Mouse (Mus musculus): ENCODE results near the gene Lrp6. TPM values are rescaled to one million over a fixed set of nuclear protein-coding genes. Genes with fewer than 3 reads are reported as not detected.

Lrp6 gene
- 14.6 and 17.9 TPM in 2 replicates for polyA plus RNA-seq (2015; fragmentation: Nextera tagmentation; extraction: Ambion mirVana)

DNA sequence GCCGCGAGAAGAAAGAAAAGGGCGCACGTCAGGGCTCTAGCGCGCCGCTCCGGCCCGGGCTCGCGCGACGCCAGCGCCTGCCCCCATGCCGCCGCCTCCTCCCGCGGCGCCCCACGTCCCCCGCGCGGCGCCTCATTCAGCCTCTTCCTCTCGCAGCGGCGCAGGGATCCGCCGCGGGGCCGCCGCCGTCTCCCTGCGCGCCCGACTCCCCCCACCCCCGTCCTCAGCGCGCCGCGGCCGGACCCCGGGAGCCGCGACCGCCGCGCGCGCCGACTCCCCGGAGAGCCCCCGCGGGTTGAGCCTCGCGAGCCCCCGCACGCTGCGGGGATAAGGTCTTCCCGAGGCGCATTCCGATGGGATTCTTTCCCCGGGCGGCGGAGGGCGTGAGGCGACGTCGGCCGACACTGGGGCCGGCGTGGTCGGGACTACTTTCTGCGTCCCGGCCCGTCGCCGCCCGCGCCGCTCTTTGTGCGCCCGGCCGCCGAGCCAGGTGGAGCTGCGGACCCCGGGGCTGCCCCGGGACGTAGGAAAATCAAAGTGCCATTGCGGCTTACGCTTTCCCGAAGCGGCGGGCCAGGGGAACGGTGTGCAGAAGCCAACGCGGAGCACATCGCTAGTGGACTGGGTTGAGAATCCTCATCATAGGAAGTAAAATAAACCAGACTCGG, at the start of gene Lrp6:
Lrp6 (minus strand) TSS at position 148 of the 668 bp plus-strand sequence.
- peak within 1 kb of the TSS; percentile 87 for H3K4me3 ChIP-seq (replicated peaks)
- peaks cover 25% of the 10 kb centered on the region for H3K4me1 ChIP-seq
- H3K4me2 ChIP-seq, result peak within 1 kb of the TSS; percentile 78
- H3K9ac ChIP-seq (replicated peaks), result peak within 1 kb of the TSS; percentile 97
- peak within 1 kb of the TSS; percentile 100 for H3K27ac ChIP-seq (replicated peaks)
- under 1% methylated on average over 86 of the region's 99 CpGs for WGBS
- peak; percentile 93 for ATAC-seq (ENCODE audit: low FRiP score)
- no peaks in the 10 kb centered on the region for H3K9me3 ChIP-seq (replicated peaks)
- no peaks in the 10 kb centered on the region for H3K27me3 ChIP-seq (replicated peaks)
- no peaks in the 10 kb centered on the region for H3K36me3 ChIP-seq

- Histone ChIP-seq H3K4me3 (replicated peaks) (no peak overlapping the region), H3K4me1 (0 out of 2 replicates have a peak, but pooled peaks cover 2% of the 10 kb centered on the region), H3K27me3 (replicated peaks) (no peaks in the 10 kb centered on the region), H3K9me3 (replicated peaks) (no peaks in the 10 kb centered on the region), H3K4me2 (peak overlapping the region; percentile 30), H3K36me3 (no peaks in the 10 kb centered on the region), H3K27ac (replicated peaks) (no peak overlapping the region), H3K9ac (replicated peaks) (no peak overlapping the region)
- peak; percentile 58 for ATAC-seq (ENCODE audit: low FRiP score)
- WGBS, result 20% methylated on average over 16 of the region's 16 CpGs
Observed at GRCm38 (mm10) chr6:134614723-134615648, 48.2 kb upstream of the Lrp6 start.

GRCm38 (mm10) chr6:134614322-134614721, 47.6 kb upstream of the Lrp6 start:
- no peak overlapping the region for H3K4me3 ChIP-seq (replicated peaks)
- 0 out of 2 replicates have a peak, but pooled peaks cover 2% of the 10 kb centered on the region for H3K4me1 ChIP-seq
- 80% methylated on average over 4 of the region's 4 CpGs for WGBS
- H3K4me2 ChIP-seq, result no peak overlapping the region
- no peak overlapping the region for H3K9ac ChIP-seq (replicated peaks)
- H3K36me3 ChIP-seq, result no peaks in the 10 kb centered on the region
- no peak for ATAC-seq (ENCODE audit: low FRiP score)
- no peaks in the 10 kb centered on the region for H3K9me3 ChIP-seq (replicated peaks)
- no peaks in the 10 kb centered on the region for H3K27me3 ChIP-seq (replicated peaks)
- H3K27ac ChIP-seq (replicated peaks), result no peak overlapping the region

GRCm38 (mm10) chr6:134611896-134612295, 45.1 kb upstream of the Lrp6 start:
- WGBS, result 81% methylated on average over 13 of the region's 13 CpGs
- H3K9ac ChIP-seq (replicated peaks), result no peak overlapping the region

DNA sequence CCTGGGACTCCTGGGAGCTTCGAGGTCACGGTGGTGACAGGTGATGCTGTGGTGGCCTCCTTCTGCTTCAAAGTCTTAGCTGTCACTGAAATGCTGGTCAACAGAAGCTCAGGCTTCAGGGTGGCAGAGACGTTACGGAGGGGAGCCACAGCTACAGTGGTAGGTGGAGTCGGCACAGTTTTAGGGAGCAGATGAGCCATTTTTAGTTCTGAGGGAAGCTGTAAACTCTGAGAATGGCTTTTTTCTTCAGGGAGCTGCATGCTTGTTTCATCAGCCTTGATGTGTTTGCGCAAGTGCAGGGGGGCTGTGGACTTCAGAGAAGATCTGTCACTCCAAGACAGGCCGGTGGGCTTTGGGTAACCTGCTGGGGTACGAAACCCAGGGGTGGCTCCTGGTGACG, 43.6 kb upstream of the Lrp6 start:
- no peak overlapping the region for H3K4me3 ChIP-seq (replicated peaks)
- H3K9me3 ChIP-seq (replicated peaks), result no peaks in the 10 kb centered on the region
- WGBS, result 90% methylated on average over 9 of the region's 9 CpGs
- H3K9ac ChIP-seq (replicated peaks), result no peak overlapping the region
- no peaks in the 10 kb centered on the region for H3K27me3 ChIP-seq (replicated peaks)
- H3K4me2 ChIP-seq, result no peak overlapping the region
- ATAC-seq (ENCODE audit: low FRiP score), result no peak
- 0 out of 2 replicates have a peak, but pooled peaks cover 2% of the 10 kb centered on the region for H3K4me1 ChIP-seq
- no peak overlapping the region for H3K27ac ChIP-seq (replicated peaks)
- H3K36me3 ChIP-seq, result no peaks in the 10 kb centered on the region

More at GRCm38 (mm10) chr6:134611896-134612295, 45.1 kb upstream of the Lrp6 start:
- Histone ChIP-seq H3K9me3 (replicated peaks) (no peaks in the 10 kb centered on the region), H3K27ac (replicated peaks) (no peak overlapping the region), H3K27me3 (replicated peaks) (no peaks in the 10 kb centered on the region), H3K4me2 (no peak overlapping the region), H3K36me3 (no peaks in the 10 kb centered on the region), H3K4me3 (replicated peaks) (no peak overlapping the region), H3K4me1 (0 out of 2 replicates have a peak, but pooled peaks cover 2% of the 10 kb centered on the region)
- no peak for ATAC-seq (ENCODE audit: low FRiP score)

GRCm38 (mm10) chr6:134606949-134607746, 40.4 kb upstream of the Lrp6 start:
- H3K9me3 ChIP-seq (replicated peaks), result no peaks in the 10 kb centered on the region
- 61% methylated on average over 9 of the region's 9 CpGs for whole genome bisulfite sequencing
- H3K4me1 ChIP-seq, result no peaks in the 10 kb centered on the region
- ATAC-seq (ENCODE audit: low FRiP score), result peak; percentile 63
- no peak overlapping the region for H3K4me3 ChIP-seq (replicated peaks)
- no peaks in the 10 kb centered on the region for H3K36me3 ChIP-seq
- no peak overlapping the region for H3K27ac ChIP-seq (replicated peaks)
- H3K9ac ChIP-seq (replicated peaks), result no peak overlapping the region
- no peaks in the 10 kb centered on the region for H3K27me3 ChIP-seq (replicated peaks)
- no peak overlapping the region for H3K4me2 ChIP-seq

GRCm38 (mm10) chr6:134606540-134606939, 39.8 kb upstream of the Lrp6 start:
- no peak overlapping the region for H3K9ac ChIP-seq (replicated peaks)
- no peaks in the 10 kb centered on the region for H3K4me1 ChIP-seq
- H3K36me3 ChIP-seq, result no peaks in the 10 kb centered on the region
- no peak overlapping the region for H3K4me2 ChIP-seq
- no peaks in the 10 kb centered on the region for H3K9me3 ChIP-seq (replicated peaks)
- 72% methylated on average over 6 of the region's 6 CpGs for WGBS
- no peaks in the 10 kb centered on the region for H3K27me3 ChIP-seq (replicated peaks)
- H3K27ac ChIP-seq (replicated peaks), result no peak overlapping the region
- H3K4me3 ChIP-seq (replicated peaks), result no peak overlapping the region
- no peak for ATAC-seq (ENCODE audit: low FRiP score)

GRCm38 (mm10) chr6:134605196-134605595, 38.4 kb upstream of the Lrp6 start:
- no peak for ATAC-seq (ENCODE audit: low FRiP score)
- no peaks in the 10 kb centered on the region for H3K36me3 ChIP-seq
- H3K4me2 ChIP-seq, result no peak overlapping the region
- no peaks in the 10 kb centered on the region for H3K4me1 ChIP-seq
- H3K27me3 ChIP-seq (replicated peaks), result no peaks in the 10 kb centered on the region
- 86% methylated on average over 3 of the region's 3 CpGs for WGBS
- no peak overlapping the region for H3K9ac ChIP-seq (replicated peaks)
- no peaks in the 10 kb centered on the region for H3K9me3 ChIP-seq (replicated peaks)
- H3K4me3 ChIP-seq (replicated peaks), result no peak overlapping the region
- H3K27ac ChIP-seq (replicated peaks), result no peak overlapping the region

- H3K36me3 ChIP-seq, result no peaks in the 10 kb centered on the region
- H3K4me3 ChIP-seq (replicated peaks), result no peak overlapping the region
- no peak overlapping the region for H3K9ac ChIP-seq (replicated peaks)
- no peak overlapping the region for H3K4me2 ChIP-seq
- H3K4me1 ChIP-seq, result no peaks in the 10 kb centered on the region
- 48% methylated on average over 10 of the region's 10 CpGs for WGBS
- no peaks in the 10 kb centered on the region for H3K9me3 ChIP-seq (replicated peaks)
- H3K27me3 ChIP-seq (replicated peaks), result no peaks in the 10 kb centered on the region
- H3K27ac ChIP-seq (replicated peaks), result no peak overlapping the region
- no peak for ATAC-seq (ENCODE audit: low FRiP score)
Observed at GRCm38 (mm10) chr6:134602371-134603003, 35.7 kb upstream of the Lrp6 start.

- no peaks in the 10 kb centered on the region for H3K9me3 ChIP-seq (replicated peaks)
- H3K4me3 ChIP-seq (replicated peaks), result no peak overlapping the region
- H3K9ac ChIP-seq (replicated peaks), result no peak overlapping the region
- H3K27ac ChIP-seq (replicated peaks), result no peak overlapping the region
- 63% methylated on average over 3 of the region's 3 CpGs for WGBS
- no peak overlapping the region for H3K4me2 ChIP-seq
- no peaks in the 10 kb centered on the region for H3K4me1 ChIP-seq
- H3K27me3 ChIP-seq (replicated peaks), result no peaks in the 10 kb centered on the region
- no peak for ATAC-seq (ENCODE audit: low FRiP score)
- no peaks in the 10 kb centered on the region for H3K36me3 ChIP-seq
Observed at GRCm38 (mm10) chr6:134601766-134602165, 35.0 kb upstream of the Lrp6 start.

DNA sequence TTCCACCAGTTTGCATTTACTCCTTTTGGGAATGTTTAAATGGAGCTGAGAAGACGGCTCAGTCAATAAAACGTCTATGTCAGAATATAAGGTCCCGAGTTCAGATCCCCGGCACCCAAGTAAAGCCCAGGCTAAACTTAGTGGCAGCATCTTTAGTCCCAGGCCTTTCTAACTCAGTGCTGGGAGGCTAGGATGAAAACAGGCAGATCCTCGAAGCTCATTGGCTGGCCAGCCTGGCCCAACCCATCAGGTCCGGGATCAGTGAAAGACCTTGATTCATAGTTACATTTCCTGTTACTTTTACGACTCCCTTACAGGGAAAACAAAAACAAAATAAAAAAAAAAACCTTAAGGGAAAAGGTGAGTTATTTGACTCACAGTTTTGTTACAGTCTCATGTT, 34.4 kb upstream of the Lrp6 start:
- 66% methylated on average over 7 of the region's 7 CpGs for WGBS

More for the DNA sequence above, 34.4 kb upstream of the Lrp6 start:
- no peaks in the 10 kb centered on the region for H3K9me3 ChIP-seq (replicated peaks)
- H3K27me3 ChIP-seq (replicated peaks), result no peaks in the 10 kb centered on the region
- H3K4me3 ChIP-seq (replicated peaks), result no peak overlapping the region
- H3K9ac ChIP-seq (replicated peaks), result no peak overlapping the region
- no peaks in the 10 kb centered on the region for H3K4me1 ChIP-seq
- no peak overlapping the region for H3K27ac ChIP-seq (replicated peaks)
- no peak for ATAC-seq (ENCODE audit: low FRiP score)
- no peak overlapping the region for H3K4me2 ChIP-seq
- no peaks in the 10 kb centered on the region for H3K36me3 ChIP-seq
